Mouse (Mus musculus) layer of hippocampus, adult 9-10 months (tissue): ENCODE data around the gene 1700029I15Rik.
A peak's percentile ranks its signal among the peaks of the same experiment; 100 is the strongest.

ENCODE experiments used
- DNase-seq: peaks from one replicate; pipeline ENCODE4 v3.0.0; 2022; ENCODE audit warnings: low spot score

Gene 1700029I15Rik

GRCm38 (mm10) chr2:92427882-92428281 lies 45.5 kb downstream of the 1700029I15Rik start:
- peak; percentile 57 for DNase-seq

DNA sequence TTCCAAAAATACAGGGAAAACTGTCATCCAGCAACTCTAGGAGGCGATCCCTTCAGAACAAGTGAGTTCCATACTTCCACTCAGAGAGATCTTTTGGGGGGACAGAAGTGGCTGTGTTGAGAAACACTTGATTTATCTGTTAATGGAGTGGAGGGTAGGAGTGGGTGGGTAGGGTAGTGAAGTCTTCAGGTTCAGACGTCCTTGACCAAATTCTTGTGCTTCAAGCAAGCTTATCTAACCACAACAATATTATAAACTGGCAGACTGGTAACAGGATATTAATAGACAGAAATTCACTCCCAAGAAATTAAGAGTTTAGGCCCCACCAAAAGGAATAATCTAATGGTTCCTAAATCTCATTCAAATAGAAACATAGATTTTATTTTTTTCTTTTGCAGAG lies 47.8 kb downstream of the 1700029I15Rik start:
- no peak for DNase-seq

DNA sequence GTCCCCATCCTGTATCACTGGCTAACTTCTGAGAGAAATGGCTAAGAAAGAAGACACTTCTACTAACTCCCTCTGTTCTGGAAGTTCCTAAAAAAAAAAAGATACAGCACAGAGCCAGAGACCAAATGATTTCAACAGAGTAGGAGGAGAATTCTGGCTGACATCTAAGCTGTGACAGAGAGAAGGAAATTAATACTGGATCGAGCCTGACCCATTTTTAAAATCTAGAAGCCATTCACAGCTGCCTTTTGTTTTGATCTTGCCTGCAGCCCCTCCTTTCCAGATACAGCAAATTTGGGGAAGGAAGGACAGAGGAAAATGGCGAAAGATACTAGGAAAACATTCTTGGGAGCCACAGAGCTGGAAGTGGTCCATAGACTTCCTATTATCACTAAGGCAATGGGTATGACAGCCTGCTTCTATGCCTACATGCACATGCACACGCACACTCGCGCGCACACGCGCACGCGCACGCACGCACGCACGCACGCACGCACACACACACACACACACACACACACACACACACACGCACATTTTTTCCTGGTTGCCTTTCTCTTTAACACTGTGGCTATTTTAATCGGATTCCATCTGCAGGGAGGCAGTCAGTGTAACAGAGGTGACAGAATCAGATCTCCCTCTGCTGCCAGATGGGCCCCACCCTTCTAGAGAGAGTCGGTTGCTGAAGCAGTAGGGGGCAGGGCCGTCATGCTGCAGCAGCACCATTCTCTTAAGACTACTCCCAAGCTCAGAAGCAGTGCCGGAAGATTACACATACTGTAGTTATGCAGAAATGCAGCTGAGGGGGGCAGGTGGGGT lies 48.6 kb downstream of the 1700029I15Rik start:
- DNase-seq, result no peak

- DNase-seq, result no peak
Observed at GRCm38 (mm10) chr2:92431611-92432179, 49.4 kb downstream of the 1700029I15Rik start.

- no peak for DNase-seq
Observed at GRCm38 (mm10) chr2:92432299-92433295, 50.3 kb downstream of the 1700029I15Rik start.

GRCm38 (mm10) chr2:92433578-92434374 lies 51.4 kb downstream of the 1700029I15Rik start, which contains the start of gene Cry2:
Cry2 (minus strand) TSS chr2:92434043.
- DNase-seq, result peak; percentile 97

- no peak for DNase-seq
Observed at GRCm38 (mm10) chr2:92434375-92434745, 52.0 kb downstream of the 1700029I15Rik start.

DNA sequence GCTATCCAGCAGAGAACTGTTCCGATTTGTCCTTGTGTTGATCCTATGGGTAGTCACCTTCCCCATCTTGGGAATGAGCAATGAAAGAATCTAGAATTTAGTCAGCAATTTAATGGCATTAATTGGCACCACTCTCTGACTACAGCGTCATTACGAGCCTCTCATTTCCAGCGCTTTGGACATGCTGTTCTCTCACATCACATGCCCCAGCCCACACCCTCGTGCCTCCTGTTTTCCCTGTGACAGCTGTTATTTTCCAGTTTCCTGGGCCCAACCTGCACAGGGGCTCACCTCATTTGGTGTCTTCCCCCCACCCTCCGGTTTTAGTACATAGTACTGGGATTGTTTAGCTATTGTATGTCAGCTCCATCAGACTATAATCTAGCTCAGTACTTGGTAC lies 52.7 kb downstream of the 1700029I15Rik start:
- DNase-seq, result no peak
